Mouse (Mus musculus) MEL (cell line): ENCODE measurements around the gene Elk4. TPM values are rescaled to one million over a fixed set of nuclear protein-coding genes. Genes with fewer than 3 reads are reported as not detected.

Experiments used
- DNase-seq: peaks from one replicate; pipeline ENCODE4 v3.0.0; 2011; ENCODE audit warnings: low read depth, low spot score
- H3K27ac ChIP-seq: 2 replicates; pipeline ENCODE4 v1.5.1; 2012; ENCODE audit warnings: low read depth, mild to moderate bottlenecking, control low read depth, low read length, moderate library complexity; ENCODE audit not compliant: control insufficient read depth
- H3K27me3 ChIP-seq, 2 experiments: fragments of 150-350 bp in 1 of 2; sonication (generic) in 1 of 2; 2 replicates each; pipeline ENCODE4 v1.6.1; 2012; ENCODE audit warnings: low read length in 2 of 2, mild to moderate bottlenecking in 2 of 2, improper control_type of control experiment in 1 of 2, moderate library complexity in 1 of 2; ENCODE audit not compliant: insufficient read depth in 2 of 2, control insufficient read depth in 1 of 2
- H3K36me3 ChIP-seq, 2 experiments: 2 replicates each; pipeline ENCODE4 v1.6.1; 2012 to 2014; ENCODE audit warnings: low read length in 2 of 2, improper control_type of control experiment in 1 of 2, inconsistent platforms in 1 of 2, mild to moderate bottlenecking in 1 of 2; ENCODE audit not compliant: insufficient read depth in 2 of 2, control insufficient read depth in 1 of 2
- H3K4me1 ChIP-seq, 2 experiments: fragments of 150-350 bp in 1 of 2; sonication (generic) in 1 of 2; 2 replicates each; pipeline ENCODE4 v1.6.1; 2012; ENCODE audit warnings: low read length in 2 of 2, improper control_type of control experiment in 1 of 2, mild to moderate bottlenecking in 1 of 2; ENCODE audit not compliant: insufficient read depth in 2 of 2, control insufficient read depth in 1 of 2
- H3K4me3 ChIP-seq, 2 experiments: fragments of 150-350 bp in 1 of 2; sonication (generic) in 1 of 2; 2 replicates each; pipeline ENCODE4 v1.5.1; 2012; ENCODE audit warnings: low read depth in 2 of 2, low read length in 2 of 2, mild to moderate bottlenecking in 2 of 2, moderate library complexity in 2 of 2, control low read depth in 1 of 2, improper control_type of control experiment in 1 of 2; ENCODE audit not compliant: control insufficient read depth in 1 of 2, insufficient read depth in 1 of 2
- H3K79me2 ChIP-seq: 2 replicates; pipeline ENCODE4 v1.6.1; 2012; ENCODE audit warnings: mild to moderate bottlenecking, low read length, moderate library complexity; ENCODE audit not compliant: control insufficient read depth, poor library complexity, insufficient read depth
- H3K9ac ChIP-seq: 2 replicates; pipeline ENCODE4 v1.6.1; 2012; ENCODE audit warnings: low read depth, mild to moderate bottlenecking, control low read depth, low read length, moderate library complexity; ENCODE audit not compliant: control insufficient read depth, poor library complexity, severe bottlenecking
- H3K9me3 ChIP-seq: fragments of 150-350 bp; sonication (generic); replicated peaks from 2 replicates; pipeline ENCODE4 v1.6.1; 2012; ENCODE audit warnings: mild to moderate bottlenecking, low read length, improper control_type of control experiment, moderate library complexity; ENCODE audit not compliant: insufficient read depth
- BHLHE40 ChIP-seq: IDR thresholded peaks from 2 replicates; pipeline ENCODE4 v1.6.1; 2012; ENCODE audit warnings: low read depth, mild to moderate bottlenecking, inconsistent platforms, low read length, improper control_type of control experiment, borderline replicate concordance
- CTCF ChIP-seq, 3 experiments: IDR thresholded peaks in 2 of 3; conservative IDR thresholded peaks in 1 of 3; 2 replicates each; pipeline ENCODE4 v1.5.1; 2011 to 2012; ENCODE audit warnings: low read length in 3 of 3, low read depth in 2 of 3, mild to moderate bottlenecking in 2 of 3, improper control_type of control experiment in 1 of 3, inconsistent platforms in 1 of 3, mixed read lengths in 1 of 3, moderate library complexity in 1 of 3; ENCODE audit not compliant: control insufficient read depth in 1 of 3, insufficient read depth in 1 of 3, poor library complexity in 1 of 3, severe bottlenecking in 1 of 3
- ELF1 ChIP-seq: IDR thresholded peaks from 2 replicates; pipeline ENCODE4 v1.6.1; 2014; ENCODE audit warnings: low read depth, mild to moderate bottlenecking, inconsistent platforms, low read length, improper control_type of control experiment, moderate library complexity
- EP300 ChIP-seq, 2 experiments: IDR thresholded peaks; 2 replicates each; pipeline ENCODE4 v1.6.1; 2011; ENCODE audit warnings: improper control_type of control experiment in 2 of 2, low read length in 2 of 2, low read depth in 1 of 2, mild to moderate bottlenecking in 1 of 2
- ETS1 ChIP-seq: IDR thresholded peaks from 2 replicates; pipeline ENCODE4 v1.6.1; 2012; ENCODE audit warnings: low read depth, mild to moderate bottlenecking, inconsistent platforms, low read length, improper control_type of control experiment, moderate library complexity
- GABPA ChIP-seq: IDR thresholded peaks from 2 replicates; pipeline ENCODE4 v1.6.1; 2012; ENCODE audit warnings: low read depth, mild to moderate bottlenecking, inconsistent platforms, low read length, improper control_type of control experiment, moderate library complexity
- KAT2A ChIP-seq: conservative IDR thresholded peaks from 2 replicates; pipeline ENCODE4 v1.6.1; 2012; ENCODE audit warnings: low read depth, low read length, improper control_type of control experiment, inconsistent platforms
- MAFK ChIP-seq: IDR thresholded peaks from 2 replicates; pipeline ENCODE4 v1.6.1; 2011; ENCODE audit warnings: low read depth, mild to moderate bottlenecking, low read length, improper control_type of control experiment, borderline replicate concordance
- MAX ChIP-seq: IDR thresholded peaks from 2 replicates; pipeline ENCODE4 v1.6.1; 2011; ENCODE audit warnings: low read length, improper control_type of control experiment
- MAZ ChIP-seq: IDR thresholded peaks from 2 replicates; pipeline ENCODE4 v1.6.1; 2012; ENCODE audit warnings: low read depth, mild to moderate bottlenecking, inconsistent platforms, low read length, improper control_type of control experiment
- MEF2A ChIP-seq: IDR thresholded peaks from 2 replicates; pipeline ENCODE4 v1.6.1; 2014; ENCODE audit warnings: low read depth, mild to moderate bottlenecking, inconsistent platforms, low read length, improper control_type of control experiment; ENCODE audit not compliant: poor library complexity, insufficient replicate concordance, severe bottlenecking; ENCODE audit errors: extremely low read depth
- MYC ChIP-seq: IDR thresholded peaks from 2 replicates; pipeline ENCODE4 v1.6.1; 2011; ENCODE audit warnings: low read depth, mild to moderate bottlenecking, low read length, improper control_type of control experiment, moderate library complexity
- NRF1 ChIP-seq: IDR thresholded peaks from 2 replicates; pipeline ENCODE4 v1.6.1; 2014; ENCODE audit warnings: low read depth, mild to moderate bottlenecking, inconsistent platforms, low read length, improper control_type of control experiment, moderate library complexity; ENCODE audit not compliant: poor library complexity, insufficient read depth, severe bottlenecking
- RAD21 ChIP-seq: IDR thresholded peaks from 2 replicates; pipeline ENCODE4 v1.6.1; 2011; ENCODE audit warnings: mild to moderate bottlenecking, low read depth, low read length, improper control_type of control experiment
- SMC3 ChIP-seq: IDR thresholded peaks from 2 replicates; pipeline ENCODE4 v1.6.1; 2011; ENCODE audit warnings: low read depth, low read length, improper control_type of control experiment
- TAL1 ChIP-seq: IDR thresholded peaks from 2 replicates; pipeline ENCODE4 v1.6.1; 2012; ENCODE audit warnings: mild to moderate bottlenecking, inconsistent platforms, low read length, moderate library complexity, mixed read lengths
- TBP ChIP-seq: IDR thresholded peaks from 2 replicates; pipeline ENCODE4 v1.8.0; 2011; ENCODE audit warnings: low read depth, low read length, improper control_type of control experiment
- TCF12 ChIP-seq: IDR thresholded peaks from 2 replicates; pipeline ENCODE4 v1.6.1; 2014; ENCODE audit warnings: low read depth, mild to moderate bottlenecking, inconsistent platforms, low read length, improper control_type of control experiment, moderate library complexity
- USF2 ChIP-seq, 2 experiments: IDR thresholded peaks; 2 replicates each; pipeline ENCODE4 v1.6.1; 2011 to 2012; ENCODE audit warnings: improper control_type of control experiment in 2 of 2, low read length in 2 of 2, borderline replicate concordance in 1 of 2, inconsistent platforms in 1 of 2, low read depth in 1 of 2, mild to moderate bottlenecking in 1 of 2; ENCODE audit not compliant: insufficient read depth in 1 of 2
- ZC3H11A ChIP-seq: IDR thresholded peaks from 2 replicates; pipeline ENCODE4 v1.6.1; 2012; ENCODE audit warnings: low read depth, mild to moderate bottlenecking, inconsistent platforms, low read length, improper control_type of control experiment
- ZKSCAN1 ChIP-seq: IDR thresholded peaks from 2 replicates; pipeline ENCODE4 v1.6.1; 2012; ENCODE audit warnings: low read depth, mild to moderate bottlenecking, inconsistent platforms, low read length, improper control_type of control experiment, moderate library complexity
- ZNF384 ChIP-seq: IDR thresholded peaks from 2 replicates; pipeline ENCODE4 v1.6.1; 2012; ENCODE audit warnings: low read depth, mild to moderate bottlenecking, inconsistent platforms, low read length, improper control_type of control experiment
- polyA plus RNA-seq, 2 experiments: library from polyadenylated mRNA; stranded (reverse) in 1 of 2; unstranded in 1 of 2; fragments of >175 nt in 1 of 2; fragments of >200 nt in 1 of 2; gene quantifications; 2 replicates each; pipeline versions ENCODE4 v1.2.1 to v1.2.4; 2012; ENCODE audit warnings: low replicate concordance in 2 of 2, low read depth in 1 of 2; ENCODE audit not compliant: insufficient read length in 2 of 2, insufficient read depth in 1 of 2, missing spikeins in 1 of 2
- total RNA-seq: library from RNA; depleted of rRNA; stranded (reverse); fragments of 300-350 nt; gene quantifications from 2 replicates; pipeline ENCODE4 v1.2.3, GENCODE M21; 2012

The Elk4 gene
- total and polyA plus RNA-seq, 3 experiments = 19.4 to 191 (median 20.3) TPM

- H3K9me3 ChIP-seq = no peaks in the 10 kb centered on the region
- TF ChIP-seq ELF1 (no peak), MAZ (no peak), EP300 (IDR thresholded peaks at IDR 0.05; ENCODE audit: low read depth in 1 of 2, low read length in 2 of 2) (no peak), TCF12 (no peak), TBP (no peak), CTCF (IDR thresholded peaks at IDR 0.05 in 2 of 3, conservative IDR thresholded peaks at IDR 0.05 in 1 of 3; ENCODE audit: control insufficient read depth in 1 of 3, insufficient read depth in 1 of 3, low read depth in 2 of 3, low read length in 3 of 3, poor library complexity in 1 of 3, severe bottlenecking in 1 of 3) (no peak), MEF2A (no peak), ZKSCAN1 (no peak), ZC3H11A (no peak), MAFK (no peak), NRF1 (no peak), ETS1 (no peak)
- no peaks in the 10 kb centered on the region; a peak in 2 of 4 replicates for H3K27me3 ChIP-seq
Observed at GRCm38 (mm10) chr1:132061750-132062541, 54.5 kb downstream of the Elk4 start.

GRCm38 (mm10) chr1:132063096-132063495 is 55.7 kb downstream of the Elk4 start:
- TF ChIP-seq TAL1 (no peak), ELF1 (no peak), GABPA (no peak), SMC3 (no peak), EP300 (IDR thresholded peaks at IDR 0.05; ENCODE audit: low read depth in 1 of 2, low read length in 2 of 2) (no peak), RAD21 (no peak), KAT2A (no peak), BHLHE40 (no peak), NRF1 (no peak), CTCF (IDR thresholded peaks at IDR 0.05 in 2 of 3, conservative IDR thresholded peaks at IDR 0.05 in 1 of 3; ENCODE audit: control insufficient read depth in 1 of 3, insufficient read depth in 1 of 3, low read depth in 2 of 3, low read length in 3 of 3, poor library complexity in 1 of 3, severe bottlenecking in 1 of 3) (no peak), ZKSCAN1 (no peak), MEF2A (no peak), ZNF384 (no peak), USF2 (IDR thresholded peaks at IDR 0.05; ENCODE audit: borderline replicate concordance in 1 of 2, insufficient read depth in 1 of 2, low read depth in 1 of 2, low read length in 2 of 2) (no peak), MAX (no peak), ZC3H11A (no peak), MYC (no peak)
- DNase-seq = no peak
- Histone ChIP-seq H3K4me1 (peaks cover 4 to 28% of the 10 kb centered on the region in 2 experiments), H3K79me2 (no peaks in the 10 kb centered on the region), H3K9ac (no peak overlapping the region), H3K27me3 (peaks cover 1 to 4% of the 10 kb centered on the region in 2 experiments), H3K4me3 (no peak overlapping the region), H3K36me3 (peaks cover 0 to 11% of the 10 kb centered on the region in 2 experiments; a peak in 2 of 4 replicates), H3K9me3 (no peaks in the 10 kb centered on the region), H3K27ac (no peak overlapping the region)

More at GRCm38 (mm10) chr1:132061750-132062541, 54.5 kb downstream of the Elk4 start:
- no peak overlapping the region for H3K27ac ChIP-seq
- no peak overlapping the region for H3K9ac ChIP-seq
- no peaks in the 10 kb centered on the region for H3K79me2 ChIP-seq
- peaks cover 0 to 11% of the 10 kb centered on the region in 2 experiments; a peak in 2 of 4 replicates for H3K36me3 ChIP-seq
- no peak for DNase-seq
- no peak overlapping the region for H3K4me3 ChIP-seq
- peaks cover 4 to 24% of the 10 kb centered on the region in 2 experiments for H3K4me1 ChIP-seq
